Comparison of ENCODE assay signal across 28 mouse cellular contexts in the genomic region with DNA sequence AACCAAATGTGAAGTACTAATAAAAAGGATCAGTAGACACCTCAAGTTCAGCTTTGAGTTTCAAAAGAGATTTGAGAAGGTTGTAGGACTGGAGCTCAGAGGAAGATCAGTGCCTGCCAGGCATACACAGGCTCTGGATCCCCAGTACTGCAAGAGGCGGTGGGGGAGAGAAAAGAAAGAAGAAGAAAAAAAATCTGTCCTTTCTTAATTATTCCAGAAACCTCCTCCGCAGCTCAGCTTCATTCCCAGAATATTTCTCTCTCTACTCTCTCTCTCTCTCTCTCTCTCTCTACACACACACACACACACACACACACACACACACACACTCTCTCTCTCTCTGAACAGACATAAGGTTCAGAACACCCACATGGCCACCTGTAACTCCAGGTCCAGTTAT. TPM values are rescaled to one million over a fixed set of nuclear protein-coding genes. Genes with fewer than 3 reads are reported as not detected.
"Had no signal": no experiment of that assay in that cellular context is flagged by ENCODE, and none has a peak within 500 bp of the region (broad histone marks: within the 10 kb centered on the region; RNA-seq: fewer than 3 reads in every experiment).

No protein-coding gene starts in this region.

- DNase-seq: gastrocnemius, postnatal 14 days; gastrocnemius, postnatal 36 days; heart, adult 2 months; heart, postnatal 14 days; heart, postnatal 36 days; kidney, adult 11 months; kidney, adult 2 months; kidney, adult 9 months; kidney, postnatal 10 days; kidney, postnatal 25 days; layer of hippocampus, adult 9-11 months; layer of hippocampus, postnatal 36 days; left cerebral cortex, postnatal 4 days had no signal

- H3K4me1 ChIP-seq: heart, embryonic 13.5 days; heart, embryonic 15.5 days; hindbrain, embryonic 13.5 days; hindbrain, embryonic 15.5 days; limb, embryonic 15.5 days; liver, embryonic 12.5 days had no signal

- H3K27ac ChIP-seq: heart, adult 2 months; heart, embryonic 13.5 days; heart, embryonic 15.5 days; hindbrain, embryonic 13.5 days; hindbrain, embryonic 15.5 days; hindbrain, postnatal 0 days; kidney, embryonic 15.5 days; limb, embryonic 13.5 days; limb, embryonic 15.5 days; liver, embryonic 12.5 days; liver, embryonic 14.5 days had no signal

- H3K9ac ChIP-seq: heart, embryonic 13.5 days; heart, embryonic 15.5 days; hindbrain, embryonic 13.5 days; hindbrain, embryonic 15.5 days; kidney, embryonic 15.5 days; limb, embryonic 13.5 days; limb, embryonic 15.5 days; liver, embryonic 12.5 days; liver, embryonic 14.5 days had no signal

- H3K27me3 ChIP-seq: heart, embryonic 13.5 days; heart, embryonic 15.5 days; hindbrain, embryonic 13.5 days; hindbrain, embryonic 15.5 days; kidney, embryonic 15.5 days; limb, embryonic 13.5 days; limb, embryonic 15.5 days; liver, embryonic 12.5 days had no signal

- H3K4me3 ChIP-seq: heart, adult 2 months; heart, embryonic 13.5 days; heart, embryonic 15.5 days; hindbrain, embryonic 13.5 days; hindbrain, embryonic 15.5 days; kidney, embryonic 15.5 days; limb, embryonic 13.5 days; limb, embryonic 15.5 days; liver, embryonic 12.5 days had no signal

- H3K4me2 ChIP-seq: heart, embryonic 11.5 days; heart, embryonic 13.5 days; heart, embryonic 15.5 days; hindbrain, embryonic 13.5 days; hindbrain, embryonic 15.5 days; kidney, embryonic 15.5 days; limb, embryonic 13.5 days; limb, embryonic 15.5 days; liver, embryonic 12.5 days had no signal

- ATAC-seq: hindbrain, postnatal 0 days; intestine, embryonic 16.5 days; liver, embryonic 12.5 days had no signal

- H3K9me3 ChIP-seq: heart, embryonic 13.5 days; heart, embryonic 15.5 days; hindbrain, embryonic 13.5 days; hindbrain, embryonic 15.5 days; kidney, embryonic 15.5 days; limb, embryonic 13.5 days; limb, embryonic 15.5 days; liver, embryonic 12.5 days had no signal

RNA-seq across cellular contexts. Expression of a gene that starts 51.0 kb away (rescaled TPM):
- polyA plus RNA-seq: heart, adult 2 months; heart, embryonic 15.5 days; heart, postnatal 0 days; hindbrain, embryonic 11.5 days; hindbrain, embryonic 13.5 days; hindbrain, embryonic 15.5 days; hindbrain, postnatal 0 days; intestine, embryonic 14.5 days had no signal
